ENCODE assay signal across 10 mouse cellular contexts in genomic region chrX:111196376-111196775, GRCm38 (mm10). TPM values are rescaled to one million over a fixed set of nuclear protein-coding genes. Genes with fewer than 3 reads are reported as not detected.
DNase-seq lines count a peak whose midpoint lies in the region; ATAC-seq and TF ChIP-seq lines count a peak whose summit lies in the region.
"Had no signal": no experiment of that assay in that cellular context is flagged by ENCODE, and none has a peak within 500 bp of the region (broad histone marks: within the 10 kb centered on the region; RNA-seq: fewer than 3 reads in every experiment).

No protein-coding gene starts in this region.

- no peaks in the 10 kb centered on the region for H3K9me3 ChIP-seq in hindbrain, postnatal 0 days (ENCODE audit: low read length)
- H3K9me3 ChIP-seq in hindbrain, embryonic 12.5 days (replicated peaks) = no peaks in the 10 kb centered on the region
- H3K9me3 ChIP-seq in E14TG2a.4 (ENCODE audit: low read length) = no peaks in the 10 kb centered on the region

- H3K27me3 ChIP-seq in hindbrain, postnatal 0 days (ENCODE audit: insufficient read depth, low read length) = no peaks in the 10 kb centered on the region
- H3K27me3 ChIP-seq in hindbrain, embryonic 12.5 days = no peaks in the 10 kb centered on the region
- H3K27me3 ChIP-seq in E14TG2a.4 (ENCODE audit: insufficient read depth, low read length) = no peaks in the 10 kb centered on the region

- ATAC-seq in hindbrain, postnatal 0 days = no peak
- no peak for ATAC-seq in hindbrain, embryonic 12.5 days (ENCODE audit: low FRiP score)

- H3K36me3 ChIP-seq in hindbrain, postnatal 0 days (ENCODE audit: insufficient read depth, low read length) = no peaks in the 10 kb centered on the region
- no peaks in the 10 kb centered on the region for H3K36me3 ChIP-seq in hindbrain, embryonic 12.5 days
- no peaks in the 10 kb centered on the region for H3K36me3 ChIP-seq in E14TG2a.4 (ENCODE audit: insufficient read depth, low read length)

- H3K4me1 ChIP-seq in hindbrain, postnatal 0 days (ENCODE audit: insufficient read depth, low read length) = no peaks in the 10 kb centered on the region
- no peaks in the 10 kb centered on the region for H3K4me1 ChIP-seq in hindbrain, embryonic 12.5 days
- no peaks in the 10 kb centered on the region for H3K4me1 ChIP-seq in E14TG2a.4 (replicated peaks; ENCODE audit: low read depth, low read length)

- H3K4me3 ChIP-seq in hindbrain, postnatal 0 days (ENCODE audit: low read length) = no peak overlapping the region
- H3K4me3 ChIP-seq in hindbrain, embryonic 12.5 days = no peak overlapping the region
- no peak overlapping the region for H3K4me3 ChIP-seq in E14TG2a.4 (replicated peaks; ENCODE audit: low read length)

- TF ChIP-seq CTCF in hindbrain, postnatal 0 days (IDR thresholded peaks at IDR 0.05; ENCODE audit: low read depth) = peak; percentile 70
- peak; percentile 53 for TF ChIP-seq CTCF in E14TG2a.4 (conservative IDR thresholded peaks at IDR 0.05; ENCODE audit: low read length)

- peak; percentile 62 for DNase-seq in hindbrain, postnatal 0 days (ENCODE audit: low spot score)
- DNase-seq in 3T3-L1 (ENCODE audit: low read depth, low spot score) = peak; percentile 41
- DNase-seq in embryo, embryonic 11 days = peak; percentile 37
- no peak for DNase-seq in right cerebral cortex, postnatal 36 days (ENCODE audit: low spot score in 2 of 2)
- DNase-seq in heart, adult 9 months (ENCODE audit: low spot score in 2 of 2) = no peak
- DNase-seq in heart, adult 11 months = no peak

- H3K4me2 ChIP-seq in hindbrain, postnatal 0 days (ENCODE audit: low read depth, low read length) = no peak overlapping the region
- H3K4me2 ChIP-seq in hindbrain, embryonic 12.5 days (replicated peaks) = no peak overlapping the region

- 3% methylated on average over 2 of the region's 2 CpGs for WGBS in hindbrain, postnatal 0 days
- WGBS in hindbrain, embryonic 12.5 days = 1% methylated on average over 2 of the region's 2 CpGs

- H3K27ac ChIP-seq in hindbrain, postnatal 0 days = no peak overlapping the region
- no peak overlapping the region for H3K27ac ChIP-seq in hindbrain, embryonic 12.5 days

- H3K9ac ChIP-seq in hindbrain, postnatal 0 days (replicated peaks; ENCODE audit: low read length) = no peak overlapping the region
- no peak overlapping the region for H3K9ac ChIP-seq in hindbrain, embryonic 12.5 days

RNA-seq across cellular contexts. Expression of gene Gm10112, which starts 28.2 kb away (rescaled TPM):
- not detected in 2 replicates for total RNA-seq in hindbrain, postnatal 0 days (2014; rRNA removed)
- not detected in 2 replicates for polyA plus RNA-seq in hindbrain, postnatal 0 days (2015; fragmentation: Nextera tagmentation; extraction: Ambion mirVana)
- polyA plus RNA-seq in hindbrain, embryonic 12.5 days (2016; fragmentation: Nextera tagmentation; extraction: Ambion mirVana) = not detected in 2 replicates
- total RNA-seq: left cerebral cortex, postnatal 36 days had no signal
- polyA plus RNA-seq: intestine, embryonic 14.5 days had no signal

Comparison
In these comparisons a context has a peak if more than half of its experiments do, and no peak if none do; other contexts are left out.
1. DNase-seq: peak in hindbrain, postnatal 0 days (single experiment), 3T3-L1 (single experiment) and embryo, embryonic 11 days (single experiment); none in right cerebral cortex, postnatal 36 days (0 of 2), heart, adult 9 months (0 of 2) and heart, adult 11 months (single experiment).